Mouse (Mus musculus): ENCODE measurements around the gene Dnal4. TPM values are rescaled to one million over a fixed set of nuclear protein-coding genes. Genes with fewer than 3 reads are reported as not detected.

Dnal4 gene
- polyA plus RNA-seq, 1 experiment from 2014 or later, result 71.7 TPM

DNA sequence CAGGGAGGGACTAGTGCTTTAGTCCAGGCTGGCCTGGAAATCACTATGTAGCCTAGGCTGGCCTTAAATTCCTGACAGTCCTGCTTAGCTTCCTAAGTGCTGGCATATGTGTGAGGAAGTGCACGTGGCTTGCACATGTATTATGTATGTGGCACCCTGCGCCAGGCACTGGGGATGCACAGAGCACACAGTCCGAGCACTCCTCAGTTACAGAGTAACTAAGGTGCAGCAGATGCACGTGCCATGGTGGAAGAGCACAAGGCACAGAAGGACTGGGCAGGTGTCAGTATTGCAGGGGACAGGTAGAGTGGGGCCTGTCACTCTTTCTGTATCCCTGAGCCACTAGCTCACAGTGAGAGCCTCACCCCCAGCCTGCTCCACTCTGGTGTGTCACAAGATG is 22.5 kb downstream of the Dnal4 start:
- no peaks in the 10 kb centered on the region for H3K4me1 ChIP-seq (ENCODE audit: insufficient read depth, low read length)
- no peak overlapping the region for H3K9ac ChIP-seq (replicated peaks; ENCODE audit: low read length)
- H3K4me2 ChIP-seq (replicated peaks; ENCODE audit: low read depth, low read length), result no peak overlapping the region
- H3K27ac ChIP-seq (ENCODE audit: low read length), result no peak overlapping the region
- no peaks in the 10 kb centered on the region for H3K36me3 ChIP-seq (ENCODE audit: insufficient read depth, low read length)
- no peaks in the 10 kb centered on the region for H3K9me3 ChIP-seq (ENCODE audit: low read length)
- H3K27me3 ChIP-seq (ENCODE audit: insufficient read depth, low read length), result no peaks in the 10 kb centered on the region
- no peak overlapping the region for H3K4me3 ChIP-seq (ENCODE audit: low read length)
- ATAC-seq (ENCODE audit: low FRiP score, low TSS enrichment), result no peak
- 80% methylated on average over 4 of the region's 4 CpGs for WGBS

DNA sequence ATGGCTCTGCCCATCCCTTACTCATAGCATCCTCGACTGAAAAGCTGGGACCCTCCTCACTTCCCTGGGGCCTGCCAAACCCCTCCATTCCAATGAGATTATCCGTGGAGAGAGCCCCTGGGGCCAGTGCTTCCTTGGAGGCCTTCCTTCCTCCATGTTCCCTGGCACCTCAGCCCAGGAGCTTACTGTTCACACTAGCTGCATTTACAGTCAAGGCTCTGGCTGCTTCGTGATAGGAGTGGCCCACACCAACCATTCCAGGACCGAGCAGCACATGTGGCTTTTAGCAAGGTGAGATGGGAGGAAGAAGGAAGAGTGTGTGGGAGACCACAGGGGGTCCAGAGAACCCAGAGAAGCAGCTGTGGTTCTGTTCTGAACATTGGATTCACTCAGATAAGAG is 23.8 kb downstream of the Dnal4 start:
- Histone ChIP-seq H3K4me3 (ENCODE audit: low read length) (no peak overlapping the region), H3K27ac (ENCODE audit: low read length) (no peak overlapping the region), H3K4me2 (replicated peaks; ENCODE audit: low read depth, low read length) (no peak overlapping the region), H3K4me1 (ENCODE audit: insufficient read depth, low read length) (no peaks in the 10 kb centered on the region), H3K9ac (replicated peaks; ENCODE audit: low read length) (no peak overlapping the region), H3K27me3 (ENCODE audit: insufficient read depth, low read length) (no peaks in the 10 kb centered on the region), H3K9me3 (ENCODE audit: low read length) (no peaks in the 10 kb centered on the region), H3K36me3 (ENCODE audit: insufficient read depth, low read length) (no peaks in the 10 kb centered on the region)
- ATAC-seq (ENCODE audit: low FRiP score, low TSS enrichment), result no peak
- 54% methylated on average over 4 of the region's 4 CpGs for WGBS

DNA sequence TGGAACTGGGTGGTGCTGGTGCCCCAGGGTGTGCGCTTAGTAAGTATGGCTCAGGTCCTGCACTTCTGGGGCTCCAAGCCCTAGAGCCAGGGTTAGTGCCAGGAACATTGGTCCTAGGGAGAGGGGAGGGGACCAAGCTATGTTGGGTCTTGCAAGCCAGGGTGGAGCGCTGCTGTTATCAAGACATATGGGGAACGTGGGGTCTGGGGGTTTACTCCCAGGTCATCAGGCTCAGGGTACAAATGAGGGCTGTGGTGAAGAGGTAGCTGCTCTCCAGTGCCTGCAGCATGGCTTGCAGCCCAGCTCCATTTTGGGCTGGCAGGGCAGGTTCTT is 24.3 kb downstream of the Dnal4 start:
- no peaks in the 10 kb centered on the region for H3K9me3 ChIP-seq (ENCODE audit: low read length)
- no peaks in the 10 kb centered on the region for H3K4me1 ChIP-seq (ENCODE audit: insufficient read depth, low read length)
- WGBS, result 93% methylated on average over 3 of the region's 3 CpGs
- no peak for ATAC-seq (ENCODE audit: low FRiP score, low TSS enrichment)
- H3K4me2 ChIP-seq (replicated peaks; ENCODE audit: low read depth, low read length), result no peak overlapping the region
- H3K36me3 ChIP-seq (ENCODE audit: insufficient read depth, low read length), result no peaks in the 10 kb centered on the region
- H3K27me3 ChIP-seq (ENCODE audit: insufficient read depth, low read length), result no peaks in the 10 kb centered on the region
- no peak overlapping the region for H3K4me3 ChIP-seq (ENCODE audit: low read length)
- H3K9ac ChIP-seq (replicated peaks; ENCODE audit: low read length), result no peak overlapping the region
- H3K27ac ChIP-seq (ENCODE audit: low read length), result no peak overlapping the region

DNA sequence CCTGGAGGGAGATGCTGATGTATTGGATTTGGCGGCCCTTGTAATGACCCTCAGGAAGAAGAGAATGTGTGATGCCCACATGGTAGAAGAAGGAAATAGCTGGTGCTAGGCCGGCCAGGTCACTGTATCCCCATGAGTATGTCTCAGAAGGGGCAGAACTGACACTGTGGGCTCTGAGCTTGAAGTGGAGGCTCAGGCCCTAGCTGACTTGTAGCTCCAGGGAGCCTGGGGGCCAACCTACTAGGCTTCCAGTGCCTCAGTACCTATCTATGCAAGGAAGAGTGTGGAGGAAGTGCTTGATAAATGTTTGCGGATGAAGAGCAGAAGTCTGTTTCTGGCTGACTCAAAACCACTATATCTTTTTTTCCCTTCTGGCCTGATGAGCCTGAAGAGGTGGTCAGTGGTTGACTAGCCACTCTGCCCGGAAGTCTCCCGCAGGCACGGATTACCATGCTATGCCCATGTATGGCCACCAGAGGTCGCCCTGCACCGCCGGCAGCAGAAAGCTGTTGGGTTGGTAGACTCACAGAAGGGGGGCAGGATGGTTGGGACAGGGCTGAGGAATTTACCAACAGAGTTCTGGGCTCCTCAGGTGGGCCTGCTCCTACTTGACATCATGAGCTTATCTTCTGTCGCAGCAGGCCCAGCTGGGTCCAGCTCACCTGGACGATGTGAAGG is 24.8 kb downstream of the Dnal4 start:
- no peak overlapping the region for H3K27ac ChIP-seq (ENCODE audit: low read length)
- H3K4me1 ChIP-seq (ENCODE audit: insufficient read depth, low read length), result no peaks in the 10 kb centered on the region
- peak; percentile 40; the same call in 1 of the 2 replicates for ATAC-seq (ENCODE audit: low FRiP score, low TSS enrichment)
- no peak overlapping the region for H3K4me3 ChIP-seq (ENCODE audit: low read length)
- no peaks in the 10 kb centered on the region for H3K9me3 ChIP-seq (ENCODE audit: low read length)
- 27% methylated on average over 11 of the region's 11 CpGs for WGBS
- no peaks in the 10 kb centered on the region for H3K27me3 ChIP-seq (ENCODE audit: insufficient read depth, low read length)
- no peaks in the 10 kb centered on the region for H3K36me3 ChIP-seq (ENCODE audit: insufficient read depth, low read length)
- H3K9ac ChIP-seq (replicated peaks; ENCODE audit: low read length), result no peak overlapping the region
- no peak overlapping the region for H3K4me2 ChIP-seq (replicated peaks; ENCODE audit: low read depth, low read length)

DNA sequence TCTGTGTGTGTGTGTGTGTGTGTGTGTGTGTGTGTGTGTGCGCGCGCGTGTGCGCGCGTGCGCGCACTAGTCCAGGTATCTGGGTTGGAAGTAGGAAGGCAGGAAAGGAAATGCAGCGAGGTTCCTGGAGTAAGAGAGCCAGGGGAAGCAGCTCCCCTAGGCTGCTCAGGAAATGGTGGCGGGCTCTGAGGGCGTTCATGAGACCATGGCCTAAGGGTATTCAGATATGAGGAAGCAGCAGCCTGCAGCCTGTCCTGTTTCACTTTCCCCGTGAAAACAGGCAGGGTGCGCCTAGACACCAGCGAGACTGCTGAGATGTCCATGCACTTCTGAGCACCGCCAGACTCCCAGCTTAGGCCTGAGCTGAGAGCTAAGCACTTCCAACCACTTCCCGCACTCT is 25.9 kb downstream of the Dnal4 start:
- no peak for ATAC-seq (ENCODE audit: low FRiP score, low TSS enrichment)
- 85% methylated on average over 17 of the region's 17 CpGs for WGBS
- no peaks in the 10 kb centered on the region for H3K4me1 ChIP-seq (ENCODE audit: insufficient read depth, low read length)
- no peak overlapping the region for H3K4me3 ChIP-seq (ENCODE audit: low read length)
- no peak overlapping the region for H3K9ac ChIP-seq (replicated peaks; ENCODE audit: low read length)
- no peak overlapping the region for H3K4me2 ChIP-seq (replicated peaks; ENCODE audit: low read depth, low read length)
- no peaks in the 10 kb centered on the region for H3K9me3 ChIP-seq (ENCODE audit: low read length)
- no peak overlapping the region for H3K27ac ChIP-seq (ENCODE audit: low read length)
- no peaks in the 10 kb centered on the region for H3K36me3 ChIP-seq (ENCODE audit: insufficient read depth, low read length)
- no peaks in the 10 kb centered on the region for H3K27me3 ChIP-seq (ENCODE audit: insufficient read depth, low read length)

DNA sequence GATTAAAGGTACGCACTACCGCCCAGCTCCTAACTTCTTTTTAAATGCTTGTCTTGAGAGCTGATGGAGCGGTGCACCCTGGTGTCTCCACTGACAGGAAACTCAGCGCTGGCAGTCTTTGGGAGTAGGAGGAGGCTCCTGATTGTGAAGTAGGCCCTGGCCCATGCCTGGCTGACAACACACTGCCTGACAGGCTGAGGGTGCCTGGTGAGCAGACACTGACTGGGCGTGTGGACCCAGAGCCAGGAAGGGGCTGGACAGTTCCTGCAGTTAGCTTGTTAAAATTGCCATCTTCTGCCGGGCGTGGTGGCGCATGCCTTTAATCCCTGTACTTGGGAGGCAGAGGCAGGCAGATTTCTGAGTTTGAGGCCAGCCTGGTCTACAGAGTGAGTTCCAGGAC is 27.4 kb downstream of the Dnal4 start:
- no peak overlapping the region for H3K4me3 ChIP-seq (ENCODE audit: low read length)
- H3K9me3 ChIP-seq (ENCODE audit: low read length), result no peaks in the 10 kb centered on the region
- no peaks in the 10 kb centered on the region for H3K27me3 ChIP-seq (ENCODE audit: insufficient read depth, low read length)
- no peak overlapping the region for H3K9ac ChIP-seq (replicated peaks; ENCODE audit: low read length)
- no peaks in the 10 kb centered on the region for H3K36me3 ChIP-seq (ENCODE audit: insufficient read depth, low read length)
- no peak overlapping the region for H3K4me2 ChIP-seq (replicated peaks; ENCODE audit: low read depth, low read length)
- no peak for ATAC-seq (ENCODE audit: low FRiP score, low TSS enrichment)
- H3K27ac ChIP-seq (ENCODE audit: low read length), result no peak overlapping the region
- WGBS, result 88% methylated on average over 8 of the region's 8 CpGs
- H3K4me1 ChIP-seq (ENCODE audit: insufficient read depth, low read length), result no peaks in the 10 kb centered on the region

DNA sequence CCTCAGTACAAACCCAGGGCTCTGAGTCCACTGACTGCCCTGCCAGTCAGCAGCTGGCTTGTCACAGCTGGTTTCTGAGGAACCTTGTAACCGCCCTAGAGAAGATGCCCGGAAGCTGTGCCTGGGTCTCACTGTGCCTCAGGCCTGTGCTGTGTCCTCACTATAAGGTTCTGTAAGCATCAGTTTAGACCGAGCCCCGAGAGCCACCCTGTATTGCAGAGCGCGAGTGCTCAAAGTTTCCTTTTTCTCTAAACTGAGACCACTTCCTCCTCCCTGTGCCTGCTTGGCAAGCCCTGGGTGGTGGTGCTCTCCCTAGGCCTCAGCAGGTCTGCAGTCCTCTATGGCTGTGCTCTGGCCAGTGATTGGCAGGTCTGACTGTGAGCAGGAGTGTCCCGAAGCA is 28.5 kb downstream of the Dnal4 start:
- no peak for ATAC-seq (ENCODE audit: low FRiP score, low TSS enrichment)
- 95% methylated on average over 7 of the region's 7 CpGs for WGBS

DNA sequence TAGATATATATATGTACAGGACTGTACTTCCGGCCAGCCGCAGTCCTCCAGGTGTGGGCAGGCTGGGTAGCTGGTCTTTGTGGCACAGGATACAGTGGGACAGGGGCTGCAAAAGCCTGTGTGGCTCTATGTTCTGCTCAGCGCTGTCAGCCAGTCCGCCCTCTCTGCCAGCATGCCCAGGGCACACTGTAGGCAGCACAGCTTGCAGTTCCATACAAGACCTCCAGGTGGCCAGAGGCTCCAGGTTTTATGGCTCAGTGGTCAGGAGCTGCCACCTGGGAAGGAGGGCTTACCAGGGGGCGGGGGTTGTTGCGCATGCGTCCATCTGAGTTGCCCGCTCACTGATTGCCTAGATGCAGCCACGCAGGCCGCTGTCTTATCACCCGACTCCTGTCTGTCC is 29.7 kb downstream of the Dnal4 start:
- WGBS, result 67% methylated on average over 11 of the region's 11 CpGs
- no peak overlapping the region for H3K4me3 ChIP-seq (ENCODE audit: low read length)

More for the DNA sequence above, 28.5 kb downstream of the Dnal4 start:
- Histone ChIP-seq H3K36me3 (ENCODE audit: insufficient read depth, low read length) (no peaks in the 10 kb centered on the region), H3K27ac (ENCODE audit: low read length) (no peak overlapping the region), H3K4me1 (ENCODE audit: insufficient read depth, low read length) (no peaks in the 10 kb centered on the region), H3K4me3 (ENCODE audit: low read length) (no peak overlapping the region), H3K27me3 (ENCODE audit: insufficient read depth, low read length) (no peaks in the 10 kb centered on the region), H3K4me2 (replicated peaks; ENCODE audit: low read depth, low read length) (no peak overlapping the region), H3K9ac (replicated peaks; ENCODE audit: low read length) (no peak overlapping the region), H3K9me3 (ENCODE audit: low read length) (no peaks in the 10 kb centered on the region)

DNA sequence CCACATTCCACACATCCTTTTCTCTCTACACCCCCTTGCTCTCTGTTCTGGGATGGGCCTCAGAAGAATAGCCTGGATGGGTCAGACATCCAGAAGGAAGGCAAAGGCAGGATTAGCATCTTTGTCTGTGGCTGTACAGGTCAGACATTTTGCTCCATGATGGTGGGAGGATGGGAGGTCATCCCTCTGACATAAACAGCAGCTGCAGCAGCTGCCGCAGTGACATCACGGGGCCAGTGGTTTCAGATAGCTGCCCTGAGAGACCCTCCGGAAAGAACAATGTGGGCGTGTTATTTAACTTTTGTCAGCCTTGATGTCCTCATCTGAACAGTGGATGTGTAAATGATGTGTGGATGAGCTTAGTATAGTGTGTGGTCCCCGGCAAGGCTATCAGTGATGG is 31.8 kb downstream of the Dnal4 start:
- Histone ChIP-seq H3K9ac (replicated peaks; ENCODE audit: low read length) (no peak overlapping the region), H3K4me2 (replicated peaks; ENCODE audit: low read depth, low read length) (no peak overlapping the region), H3K27me3 (ENCODE audit: insufficient read depth, low read length) (no peaks in the 10 kb centered on the region), H3K36me3 (ENCODE audit: insufficient read depth, low read length) (no peaks in the 10 kb centered on the region), H3K9me3 (ENCODE audit: low read length) (no peaks in the 10 kb centered on the region), H3K4me3 (ENCODE audit: low read length) (no peak overlapping the region), H3K4me1 (ENCODE audit: insufficient read depth, low read length) (peaks cover 14% of the 10 kb centered on the region), H3K27ac (ENCODE audit: low read length) (no peak overlapping the region)
- 78% methylated on average over 5 of the region's 5 CpGs for WGBS
- no peak for ATAC-seq (ENCODE audit: low FRiP score, low TSS enrichment)

More for the DNA sequence above, 29.7 kb downstream of the Dnal4 start:
- no peak for ATAC-seq (ENCODE audit: low FRiP score, low TSS enrichment)
- no peaks in the 10 kb centered on the region for H3K9me3 ChIP-seq (ENCODE audit: low read length)
- no peak overlapping the region for H3K27ac ChIP-seq (ENCODE audit: low read length)
- peaks cover 3% of the 10 kb centered on the region; the same call in 1 of the 2 replicates for H3K4me1 ChIP-seq (ENCODE audit: insufficient read depth, low read length)
- no peaks in the 10 kb centered on the region for H3K36me3 ChIP-seq (ENCODE audit: insufficient read depth, low read length)
- H3K4me2 ChIP-seq (replicated peaks; ENCODE audit: low read depth, low read length), result no peak overlapping the region
- no peak overlapping the region for H3K9ac ChIP-seq (replicated peaks; ENCODE audit: low read length)
- no peaks in the 10 kb centered on the region for H3K27me3 ChIP-seq (ENCODE audit: insufficient read depth, low read length)

DNA sequence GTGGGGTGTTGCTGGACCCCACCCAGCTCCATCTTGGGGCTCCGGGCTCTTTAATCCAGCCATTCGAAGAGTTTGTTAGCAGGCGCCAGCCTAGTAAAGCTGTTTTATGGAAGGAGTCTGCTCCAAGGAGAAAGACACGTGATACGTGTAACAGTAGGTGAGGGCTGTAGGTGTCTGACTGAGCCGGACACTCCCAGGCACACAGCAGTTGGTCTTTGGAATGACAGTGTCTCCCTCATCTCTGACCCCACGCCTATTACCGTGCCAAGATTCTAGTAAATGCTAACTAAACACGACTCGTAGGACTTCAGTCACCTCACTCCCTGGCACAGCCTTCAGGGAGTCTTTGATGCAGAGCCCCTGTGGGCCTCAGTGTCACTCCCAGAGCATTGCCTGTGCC is 32.3 kb downstream of the Dnal4 start:
- no peak overlapping the region for H3K9ac ChIP-seq (replicated peaks; ENCODE audit: low read length)
- ATAC-seq (ENCODE audit: low FRiP score, low TSS enrichment), result no peak
- no peaks in the 10 kb centered on the region for H3K9me3 ChIP-seq (ENCODE audit: low read length)
- no peak overlapping the region for H3K4me3 ChIP-seq (ENCODE audit: low read length)
- WGBS, result 63% methylated on average over 10 of the region's 10 CpGs
- H3K27me3 ChIP-seq (ENCODE audit: insufficient read depth, low read length), result no peaks in the 10 kb centered on the region
- H3K27ac ChIP-seq (ENCODE audit: low read length), result no peak overlapping the region
- no peak overlapping the region for H3K4me2 ChIP-seq (replicated peaks; ENCODE audit: low read depth, low read length)
- no peaks in the 10 kb centered on the region for H3K36me3 ChIP-seq (ENCODE audit: insufficient read depth, low read length)
- peaks cover 19% of the 10 kb centered on the region for H3K4me1 ChIP-seq (ENCODE audit: insufficient read depth, low read length)
